Mouse (Mus musculus) limb, embryonic 14.5 days (tissue): ENCODE measurements around the gene Rai14. TPM values are rescaled to one million over a fixed set of nuclear protein-coding genes. Genes with fewer than 3 reads are reported as not detected.

Experiments used
- ATAC-seq: fragments of 200-750 bp; cut with Nextera tagmentation; 2 replicates; pipeline ENCODE4 v1.8.0; 2017; ENCODE audit warnings: low read depth, moderate number of reproducible peaks, moderate TSS enrichment; ENCODE audit not compliant: low FRiP score
- DNase-seq: peaks from one replicate; pipeline ENCODE4 v3.0.0-alpha.2; 2015; ENCODE audit warnings: low spot score
- H3K27ac ChIP-seq: fragments of 300-500 bp; sonication (generic); replicated peaks from 2 replicates; pipeline ENCODE4 v1.5.1; 2014; ENCODE audit warnings: low read depth, mild to moderate bottlenecking, low read length, moderate library complexity, mixed read lengths
- H3K27me3 ChIP-seq: fragments of 300-500 bp; sonication (generic); 2 replicates; pipeline ENCODE4 v1.6.1; 2014; ENCODE audit warnings: low read length, mixed read lengths; ENCODE audit not compliant: control insufficient read depth, insufficient read depth
- H3K36me3 ChIP-seq: fragments of 300-500 bp; sonication (generic); 2 replicates; pipeline ENCODE4 v1.6.1; 2014; ENCODE audit warnings: mild to moderate bottlenecking, low read length, moderate library complexity, mixed read lengths; ENCODE audit not compliant: control insufficient read depth, insufficient read depth
- H3K4me1 ChIP-seq: fragments of 300-500 bp; sonication (generic); 2 replicates; pipeline ENCODE4 v1.6.1; 2014; ENCODE audit warnings: antibody characterized with exemption, low read length, mixed read lengths; ENCODE audit not compliant: control insufficient read depth, insufficient read depth
- H3K4me2 ChIP-seq: fragments of 300-500 bp; sonication (generic); replicated peaks from 2 replicates; pipeline ENCODE4 v1.6.1; 2014; ENCODE audit warnings: low read depth, mild to moderate bottlenecking, low read length, moderate library complexity; ENCODE audit not compliant: severe bottlenecking
- H3K4me3 ChIP-seq: fragments of 300-500 bp; sonication (generic); replicated peaks from 2 replicates; pipeline ENCODE4 v1.5.1; 2014; ENCODE audit warnings: low read length
- H3K9ac ChIP-seq: fragments of 300-500 bp; sonication (generic); 2 replicates; pipeline ENCODE4 v1.6.1; 2014; ENCODE audit warnings: mild to moderate bottlenecking, low read depth, low read length, moderate library complexity; ENCODE audit not compliant: severe bottlenecking
- H3K9me3 ChIP-seq: fragments of 300-500 bp; sonication (generic); 2 replicates; pipeline ENCODE4 v1.6.1; 2016; ENCODE audit warnings: low read length; ENCODE audit not compliant: control insufficient read depth
- POLR2A ChIP-seq: fragments of 200-500 bp; IDR thresholded peaks from 2 replicates; pipeline ENCODE4 v1.8.0; 2012; ENCODE audit warnings: inconsistent platforms, mild to moderate bottlenecking, moderate library complexity, borderline replicate concordance; ENCODE audit not compliant: insufficient read depth, insufficient read length; ENCODE audit errors: extremely low read depth
- WGBS: fragments of 180-500 bp; shearing (Covaris S2); extraction: QIAGEN DNeasy Blood & Tissue Kit; methylation state at CpG from one replicate; pipeline ENCODE4 v1.1.7; 2014; 5-methylcytosine and 5-hydroxymethylcytosine counted together
- polyA plus RNA-seq, 2 experiments: library from polyadenylated mRNA; depleted of rRNA in 1 of 2; stranded (reverse) in 1 of 2; unstranded in 1 of 2; fragments of >200 nt; fragmentation: Nextera tagmentation in 1 of 2; extraction: Ambion mirVana in 1 of 2; gene quantifications; 2 replicates each; pipeline versions ENCODE4 v1.2.1 to v1.2.3; 2012 to 2014

Rai14 gene
- 38.6 and 44.6 TPM in 2 replicates for polyA plus RNA-seq (2012; rRNA removed)
- polyA plus RNA-seq (2014; fragmentation: Nextera tagmentation; extraction: Ambion mirVana): 57.2 and 66.4 TPM in 2 replicates

DNA sequence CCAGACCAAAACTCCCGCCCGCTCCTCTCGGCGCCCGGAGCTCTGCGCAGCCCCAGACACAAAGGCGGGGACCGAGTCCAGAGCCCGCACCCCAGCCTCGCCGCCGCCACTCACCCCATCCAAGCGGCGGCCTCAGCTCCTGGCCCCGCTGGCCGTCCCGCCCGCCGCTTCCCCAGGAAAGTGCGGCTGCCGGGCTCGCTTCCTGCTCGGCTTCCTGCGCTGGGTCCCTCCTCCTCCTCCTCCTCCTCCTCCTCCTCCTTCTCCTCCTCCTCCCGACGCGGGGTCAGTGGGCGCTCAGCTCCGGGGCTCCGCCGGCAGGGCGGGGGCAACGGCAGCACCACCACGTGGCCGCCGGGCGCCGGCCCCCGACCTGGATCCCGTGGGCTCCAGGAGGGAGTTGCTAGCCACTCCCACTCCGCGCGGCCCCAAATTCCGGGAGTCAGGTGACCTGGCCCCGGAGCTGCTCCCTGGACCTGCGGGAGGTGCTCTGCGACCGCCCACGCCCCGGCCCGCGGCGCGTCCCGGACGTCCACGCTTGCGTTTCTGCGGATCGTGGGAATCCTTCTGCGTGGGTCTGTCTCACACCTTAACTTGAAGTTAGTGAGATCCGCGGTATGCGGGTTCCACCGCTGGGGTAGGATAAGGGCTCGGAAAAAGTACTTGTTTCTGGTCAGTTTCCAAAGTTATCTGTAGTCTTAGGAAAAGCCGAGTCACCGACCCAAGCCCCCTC is at the start of gene Rai14:
Gene Rai14, minus strand, starts transcription at position 216 of the 730 bp plus-strand sequence.
- 0% methylated on average over 41 of the region's 68 CpGs for WGBS
- peak within 1 kb of the TSS; percentile 87 for H3K4me2 ChIP-seq
- peak within 1 kb of the TSS; percentile 91 for H3K4me3 ChIP-seq
- peak within 1 kb of the TSS; percentile 93 for H3K9ac ChIP-seq
- H3K27me3 ChIP-seq: no peaks in the 10 kb centered on the region
- H3K9me3 ChIP-seq: no peaks in the 10 kb centered on the region
- ATAC-seq (peak; percentile 87), DNase-seq (peak; percentile 76)
- peak within 1 kb of the TSS; percentile 92 for H3K27ac ChIP-seq
- TF ChIP-seq POLR2A: no peak
- peaks cover 20% of the 10 kb centered on the region for H3K4me1 ChIP-seq
- no peaks in the 10 kb centered on the region; the same call in 1 of the 2 replicates for H3K36me3 ChIP-seq

- H3K4me2 ChIP-seq: no peak overlapping the region
- H3K9ac ChIP-seq: no peak overlapping the region
- no peak for TF ChIP-seq POLR2A
- H3K27me3 ChIP-seq: no peaks in the 10 kb centered on the region
- H3K4me3 ChIP-seq: no peak overlapping the region
- no peaks in the 10 kb centered on the region for H3K36me3 ChIP-seq
- 89% methylated on average over 6 of the region's 6 CpGs for WGBS
- no peak overlapping the region for H3K27ac ChIP-seq
- H3K4me1 ChIP-seq: peaks cover 6% of the 10 kb centered on the region
- no peak for DNase-seq
- ATAC-seq: no peak
- H3K9me3 ChIP-seq: no peaks in the 10 kb centered on the region
Measured at GRCm38 (mm10) chr15:10761441-10761840, 47.0 kb upstream of the Rai14 start.

DNA sequence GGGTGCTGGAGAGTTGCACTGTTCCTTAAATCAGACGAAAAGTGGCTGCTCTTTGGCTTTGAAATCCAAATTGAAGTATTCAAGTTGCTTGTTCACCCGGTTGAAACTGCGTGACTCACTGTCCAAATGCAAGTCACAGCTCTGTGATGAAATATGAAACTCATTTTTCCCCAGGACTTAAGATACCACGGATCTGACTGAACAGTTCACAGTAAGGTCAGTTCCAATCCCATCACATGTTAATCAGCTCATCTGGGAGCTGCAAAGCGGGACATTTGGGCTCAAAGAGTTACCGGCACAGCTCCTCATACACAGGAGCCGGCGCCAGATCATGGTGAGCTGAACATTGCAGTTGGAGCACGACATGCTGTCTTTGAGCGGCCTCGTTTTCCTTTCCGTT is 45.6 kb upstream of the Rai14 start:
- WGBS: 79% methylated on average over 12 of the region's 12 CpGs
- H3K27ac ChIP-seq: no peak overlapping the region
- ATAC-seq (no peak), DNase-seq (no peak)
- peaks cover 6% of the 10 kb centered on the region for H3K4me1 ChIP-seq
- no peak overlapping the region for H3K9ac ChIP-seq
- no peak for TF ChIP-seq POLR2A
- H3K36me3 ChIP-seq: no peaks in the 10 kb centered on the region
- no peaks in the 10 kb centered on the region for H3K9me3 ChIP-seq
- H3K4me2 ChIP-seq: no peak overlapping the region
- H3K27me3 ChIP-seq: no peaks in the 10 kb centered on the region
- no peak overlapping the region for H3K4me3 ChIP-seq

DNA sequence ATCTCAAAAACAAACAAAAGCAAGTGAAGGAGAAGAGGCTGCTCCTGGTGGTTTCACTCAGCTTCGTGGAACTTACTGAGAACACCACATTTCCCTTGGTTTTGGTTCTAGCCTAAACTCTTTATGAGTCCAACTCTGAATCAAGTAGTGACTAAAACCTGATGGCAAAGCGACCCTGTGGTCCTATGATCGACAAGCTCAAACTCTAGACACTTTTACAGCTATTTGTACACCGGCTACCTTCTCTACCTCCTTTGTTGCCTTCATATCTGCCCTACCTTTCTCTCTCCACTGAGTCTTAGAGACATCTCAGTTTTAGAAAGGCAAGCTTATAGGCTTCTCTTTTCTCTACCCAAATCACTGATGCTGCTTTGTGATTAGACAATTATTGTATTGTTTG is 45.0 kb upstream of the Rai14 start:
- Histone ChIP-seq H3K27ac (no peak overlapping the region), H3K36me3 (no peaks in the 10 kb centered on the region), H3K4me3 (no peak overlapping the region), H3K9me3 (no peaks in the 10 kb centered on the region), H3K27me3 (no peaks in the 10 kb centered on the region), H3K4me2 (no peak overlapping the region), H3K9ac (no peak overlapping the region), H3K4me1 (peaks cover 6% of the 10 kb centered on the region)
- 92% methylated on average over 4 of the region's 4 CpGs for WGBS
- DNase-seq (no peak), ATAC-seq (no peak)
- no peak for TF ChIP-seq POLR2A

- no peaks in the 10 kb centered on the region for H3K36me3 ChIP-seq
- TF ChIP-seq POLR2A: no peak
- H3K4me2 ChIP-seq: no peak overlapping the region
- H3K4me1 ChIP-seq: peaks cover 6% of the 10 kb centered on the region
- H3K27me3 ChIP-seq: no peaks in the 10 kb centered on the region
- H3K9ac ChIP-seq: no peak overlapping the region
- no peak overlapping the region for H3K27ac ChIP-seq
- H3K4me3 ChIP-seq: no peak overlapping the region
- no peak for ATAC-seq
- DNase-seq: no peak
- H3K9me3 ChIP-seq: no peaks in the 10 kb centered on the region
Measured at GRCm38 (mm10) chr15:10758808-10759207, 44.4 kb upstream of the Rai14 start.

DNA sequence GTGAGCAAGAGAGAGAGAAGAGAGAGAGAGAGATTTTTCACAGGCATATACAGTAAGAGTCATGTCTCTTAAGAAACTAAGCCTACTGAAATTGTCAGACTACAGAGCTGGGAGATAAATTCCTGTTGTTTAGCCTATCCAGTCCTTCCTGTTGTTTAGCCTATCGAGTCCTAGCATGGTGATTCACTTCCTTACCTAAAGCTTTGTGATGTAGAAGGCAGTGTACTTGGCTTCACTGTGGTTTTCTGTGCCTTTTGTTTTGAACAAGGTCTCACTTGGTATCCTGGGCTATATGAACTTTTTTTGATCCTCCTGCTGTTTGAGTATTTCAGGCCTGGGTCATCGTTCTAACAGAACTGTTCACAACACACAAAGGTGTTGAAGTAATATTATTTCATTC is 36.7 kb upstream of the Rai14 start:
- DNase-seq (no peak), ATAC-seq (no peak)
- H3K27ac ChIP-seq: no peak overlapping the region
- no peaks in the 10 kb centered on the region for H3K36me3 ChIP-seq
- WGBS: 87% methylated on average over 2 of the region's 2 CpGs
- no peak overlapping the region for H3K4me2 ChIP-seq
- peaks cover 5% of the 10 kb centered on the region; the same call in 1 of the 2 replicates for H3K4me1 ChIP-seq
- TF ChIP-seq POLR2A: no peak
- H3K27me3 ChIP-seq: no peaks in the 10 kb centered on the region
- H3K4me3 ChIP-seq: no peak overlapping the region
- H3K9me3 ChIP-seq: no peaks in the 10 kb centered on the region
- no peak overlapping the region for H3K9ac ChIP-seq
